Mouse (Mus musculus) v-Abl transformed pro-B cells (cell line): ENCODE measurements around the gene Gm47189.
"Not testable (repeated sequence)": the region's sequence is repeated elsewhere in the genome, so short reads cannot be mapped to it uniquely, and the experiment has no call there.

Experiments used
- in situ Hi-C, 2 experiments: fragments of 400-800 bp; cut with MboI; formaldehyde crosslinking; loops; one replicate each; pipeline ENCODE4 v1.15.1; 2025; ENCODE audit not compliant: unreplicated experiment in 2 of 2

Gm47189 gene

DNA sequence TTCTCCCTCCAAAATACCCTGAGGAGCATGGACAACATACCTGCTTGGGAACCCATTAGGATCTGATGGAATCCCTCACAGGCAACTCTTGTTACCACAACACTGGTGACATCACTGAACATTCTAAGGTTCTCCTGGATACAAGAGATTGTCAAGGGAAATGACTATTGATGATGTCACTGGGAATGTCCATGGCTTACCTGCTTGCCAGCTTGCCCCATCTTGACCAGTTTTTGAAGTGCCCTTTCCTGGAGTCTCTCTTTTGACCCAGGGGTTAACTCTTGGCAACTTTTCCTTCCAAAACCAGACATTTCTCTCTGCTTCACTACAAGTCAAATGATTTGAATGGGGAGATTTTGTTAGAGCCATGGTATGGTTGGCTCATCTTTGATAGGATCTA, at the start of gene Gm47189:
TSS of gene Gm47189 (minus strand) at position 101 of the 400 bp plus-strand sequence.
- in situ Hi-C loops, result not testable (repeated sequence)

DNA sequence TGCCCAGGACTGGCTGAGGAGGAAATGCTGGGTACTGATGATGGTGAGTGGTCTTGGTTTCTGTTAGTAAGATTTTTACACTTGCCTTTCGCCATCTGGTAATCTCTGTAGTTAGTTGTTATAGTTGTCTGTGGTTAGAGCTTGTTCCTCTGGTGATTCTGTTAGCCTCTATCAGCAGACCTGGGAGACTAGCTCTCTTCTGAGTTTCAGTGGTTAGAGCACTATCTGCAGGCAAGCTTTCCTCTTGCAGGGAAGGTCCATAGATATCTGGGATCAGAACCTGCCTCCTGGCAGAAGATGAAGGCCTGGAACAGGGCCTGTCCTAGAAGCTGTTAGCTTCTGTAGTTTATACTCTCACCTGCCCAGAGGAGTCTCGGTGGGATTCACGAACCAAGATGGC, 16.3 kb downstream of the Gm47189 start:
- in situ Hi-C loops, result not testable (repeated sequence)

- in situ Hi-C loops, result not testable (repeated sequence)
Observed at GRCm38 (mm10) chr14:41750514-41750913, 21.7 kb downstream of the Gm47189 start, which contains the start of gene Gm7929. Gene Gm7929 (minus strand): TSS chr14:41750614.

DNA sequence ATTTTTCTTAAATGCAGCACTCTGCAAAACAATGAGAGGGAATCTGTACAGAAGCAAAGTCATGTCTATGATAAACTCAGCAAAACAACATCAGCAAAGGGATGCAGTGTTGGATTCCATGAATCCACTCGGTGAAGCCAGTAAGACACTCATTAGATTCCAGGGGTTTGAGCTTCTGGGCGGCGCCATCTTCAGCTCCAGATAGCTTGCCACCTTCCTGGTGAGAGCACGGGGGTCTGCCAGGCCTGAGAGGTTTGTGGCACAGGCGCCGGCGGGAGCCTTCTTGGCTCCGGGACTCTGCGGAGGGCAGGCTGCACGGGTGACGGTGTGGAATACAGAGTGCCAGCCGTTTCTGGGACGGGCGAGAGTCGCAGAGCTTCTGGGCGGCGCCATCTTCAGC, 48.8 kb downstream of the Gm47189 start:
- in situ Hi-C loops, result not testable (repeated sequence)

DNA sequence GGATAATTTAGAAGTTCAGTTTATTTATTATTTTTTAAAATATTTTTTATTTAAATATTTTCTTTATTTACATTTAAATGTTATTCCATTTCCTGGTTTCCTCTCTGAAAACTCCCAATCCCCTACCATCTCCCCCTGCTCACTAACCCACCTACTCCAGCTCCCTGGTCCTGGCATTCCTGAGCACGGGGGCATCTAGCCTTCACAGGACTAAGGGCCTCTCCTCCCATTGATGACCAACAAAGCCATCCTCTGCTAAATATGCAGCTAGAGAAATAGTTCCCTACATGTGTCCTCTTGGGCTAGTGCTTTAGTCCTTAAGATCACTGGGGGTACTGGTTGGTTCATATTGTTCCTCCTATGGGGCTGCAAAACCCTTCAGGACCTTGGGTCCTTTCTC, 55.1 kb downstream of the Gm47189 start:
- in situ Hi-C loops, result not testable (repeated sequence)
